Mouse (Mus musculus): Measurements from ENCODE around the gene Smad9. TPM values are rescaled to one million over a fixed set of nuclear protein-coding genes. Genes with fewer than 3 reads are reported as not detected.

The Smad9 gene
- total RNA-seq (2021), result 10 to 100 TPM in 1 of 2 experiments, 1 to 10 TPM in 1; 9.8 to 19.8 TPM
- long read RNA-seq, experiment 1, partial matches to known transcripts, result 0 of 2 reads
- long read RNA-seq, experiment 1, other reads (novel, unspliced or antisense), result 2 of 2 reads
- long read RNA-seq, experiment 2, partial matches to known transcripts, result 0 of 3 reads
- long read RNA-seq, experiment 2, other reads (novel, unspliced or antisense), result 3 of 3 reads

DNA sequence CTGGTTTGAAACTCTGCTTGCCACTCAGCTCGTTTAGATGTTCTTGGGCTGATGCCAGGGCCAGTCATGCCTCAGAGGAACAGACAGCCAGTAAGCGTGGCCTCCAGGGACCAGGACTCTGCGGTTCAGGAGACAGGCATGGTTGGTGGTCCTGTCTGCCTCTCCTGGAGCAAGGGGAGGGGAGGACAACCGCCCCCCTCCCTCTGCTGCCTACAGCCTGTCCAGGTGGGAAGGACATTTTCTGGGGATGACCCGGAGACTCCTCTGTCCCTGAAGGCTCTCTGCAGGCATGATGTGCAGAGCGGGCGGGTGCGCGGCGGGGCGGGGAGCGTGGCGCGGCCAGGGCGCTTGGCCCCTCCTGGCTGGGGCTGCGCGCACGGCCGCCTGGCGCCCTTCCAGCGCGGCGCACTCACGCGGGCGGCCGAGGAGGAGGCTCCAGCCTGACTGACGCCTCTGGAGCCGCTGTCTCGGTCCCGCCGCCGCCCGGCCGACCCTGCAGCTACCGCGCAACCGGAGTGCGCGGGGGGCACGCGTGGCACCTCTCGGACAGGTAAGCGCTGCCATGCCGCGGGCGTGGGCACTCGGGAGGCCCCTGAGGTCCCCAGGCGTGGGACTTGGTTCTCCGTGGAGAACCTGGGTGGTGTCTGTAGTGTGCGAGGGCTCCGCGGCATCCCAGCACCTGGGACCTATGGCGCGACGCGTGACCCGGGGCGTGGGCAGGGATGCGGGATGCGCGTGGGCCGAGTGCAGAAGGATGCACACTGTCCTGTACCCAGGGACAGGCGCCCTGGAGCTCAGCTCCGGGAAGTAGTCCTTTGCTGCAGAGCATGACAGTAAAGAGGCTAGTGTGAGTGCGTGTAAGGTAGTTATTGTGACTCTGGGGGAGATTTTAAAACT, at the start of gene Smad9:
Smad9 (plus strand) TSS at position 438 of the 897 bp plus-strand sequence.
- peak; percentile 77 to 87 for DNase-seq (ENCODE audit: low spot score in 2 of 2)

GRCm38 (mm10) chr3:54708972-54709371, 46.4 kb upstream of the Smad9 start:
- no peak for DNase-seq (ENCODE audit: low spot score in 2 of 2)

- DNase-seq (ENCODE audit: low spot score in 2 of 2), result no peak
Measured at GRCm38 (mm10) chr3:54714253-54714652, 41.1 kb upstream of the Smad9 start, which contains the start of gene Gm21958. TSS of gene Gm21958 (minus strand) at chr3:54714353.

GRCm38 (mm10) chr3:54715461-54715860, 39.9 kb upstream of the Smad9 start:
- no peak for DNase-seq (ENCODE audit: low spot score in 2 of 2)

DNA sequence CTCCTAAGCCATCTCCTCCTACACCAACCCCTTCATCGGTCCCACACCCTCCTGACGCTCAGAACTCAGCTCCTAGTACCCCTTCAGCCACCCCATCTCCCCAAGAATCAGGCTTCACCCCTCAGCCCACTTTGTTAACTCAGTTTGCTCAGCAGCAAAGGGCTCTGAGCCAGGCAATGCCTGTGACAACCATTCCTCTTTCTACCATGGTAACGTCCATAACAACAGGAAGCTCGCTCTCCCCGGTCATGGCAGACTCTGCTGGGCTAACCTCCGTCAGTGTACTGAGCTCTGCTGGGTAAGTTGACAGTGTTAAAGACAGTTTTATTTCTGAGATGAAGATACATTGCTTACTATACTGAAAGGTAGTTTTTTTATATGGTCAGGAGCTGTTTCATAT, 38.0 kb upstream of the Smad9 start:
- DNase-seq (ENCODE audit: low spot score in 2 of 2), result no peak

DNA sequence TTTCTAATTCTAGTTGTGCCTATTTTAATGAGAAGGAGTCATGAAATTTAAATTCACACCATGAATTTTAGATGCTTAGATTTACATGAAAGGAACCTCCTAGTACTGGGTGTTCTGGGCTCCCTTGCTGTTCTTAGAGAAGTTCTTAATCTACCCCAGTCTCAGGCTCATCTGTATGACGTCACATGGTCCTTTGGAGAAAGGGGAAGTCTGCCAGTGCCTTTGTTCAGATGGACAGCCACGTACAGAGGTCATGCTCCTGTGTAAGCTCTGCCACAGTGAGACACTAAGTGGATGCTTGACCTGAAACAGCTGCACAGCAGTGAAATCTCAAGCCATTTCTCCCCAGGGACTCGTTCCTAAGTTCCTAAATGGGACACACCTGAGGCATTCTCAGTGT, 36.4 kb upstream of the Smad9 start:
- DNase-seq (ENCODE audit: low spot score in 2 of 2), result no peak

DNA sequence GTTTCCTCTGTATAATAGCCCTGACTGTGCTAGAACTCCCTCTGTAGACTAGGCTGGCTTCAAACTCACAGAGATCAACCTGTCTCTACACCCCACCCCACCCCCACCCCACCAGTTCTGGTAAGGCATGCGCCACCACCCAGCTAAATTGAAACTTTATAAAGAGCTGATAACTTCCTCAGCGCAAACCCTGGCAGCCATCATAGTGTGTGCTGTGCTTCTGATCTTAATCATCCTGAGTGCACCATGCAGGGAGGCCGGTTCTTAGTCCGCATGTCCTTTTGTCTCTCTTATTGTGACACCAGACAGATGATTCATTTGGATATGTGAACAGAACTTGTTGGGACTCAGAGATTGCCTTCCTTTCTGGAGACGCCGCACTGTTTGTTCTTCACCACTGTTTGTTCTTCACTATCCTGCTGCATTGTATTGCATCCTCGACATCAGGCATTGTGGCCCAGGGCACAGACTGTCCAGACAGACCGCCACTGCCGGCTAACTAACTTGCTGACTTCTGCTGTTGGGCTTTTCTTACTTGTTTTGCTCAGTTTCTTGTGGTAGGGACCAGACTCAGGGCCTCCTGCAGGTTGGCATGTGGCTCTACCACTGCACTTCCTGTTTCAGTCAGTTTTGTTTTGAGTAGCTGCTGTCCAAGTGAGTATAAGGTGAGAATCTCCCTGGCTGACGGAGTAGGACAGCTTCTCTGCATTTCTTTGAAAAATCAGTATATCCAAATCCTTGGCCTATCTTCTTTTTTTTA, 31.5 kb upstream of the Smad9 start:
- DNase-seq (ENCODE audit: low spot score in 2 of 2), result no peak

- DNase-seq (ENCODE audit: low spot score in 2 of 2), result no peak
Measured at GRCm38 (mm10) chr3:54725344-54725743, 30.0 kb upstream of the Smad9 start.

- DNase-seq (ENCODE audit: low spot score in 2 of 2), result no peak
Measured at GRCm38 (mm10) chr3:54727588-54727987, 27.8 kb upstream of the Smad9 start.

GRCm38 (mm10) chr3:54728100-54728499, 27.3 kb upstream of the Smad9 start:
- no peak for DNase-seq (ENCODE audit: low spot score in 2 of 2)

- DNase-seq (ENCODE audit: low spot score in 2 of 2), result no peak
Measured at GRCm38 (mm10) chr3:54731626-54732150, 23.7 kb upstream of the Smad9 start.

DNA sequence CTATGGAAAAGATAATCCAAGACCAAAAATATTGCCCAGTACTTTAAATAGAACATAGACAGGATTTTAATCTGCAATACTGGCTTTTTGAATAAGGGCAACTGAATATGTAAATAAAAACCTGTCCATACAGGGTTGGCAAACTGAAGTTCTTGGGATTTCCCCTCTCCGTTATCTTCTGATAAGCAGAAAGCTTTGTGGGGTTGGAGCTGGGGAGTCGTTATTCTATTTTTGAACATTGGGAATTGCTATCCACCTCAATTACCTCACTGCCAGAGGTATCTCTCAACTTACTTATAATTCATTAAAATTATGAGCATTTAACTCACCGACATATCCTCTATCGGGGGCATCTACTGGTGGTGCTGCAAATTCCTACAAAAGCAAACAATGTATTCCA, 23.0 kb upstream of the Smad9 start:
- no peak for DNase-seq (ENCODE audit: low spot score in 2 of 2)

- peak; percentile 91 to 94 for DNase-seq (ENCODE audit: low spot score in 2 of 2)
Measured at GRCm38 (mm10) chr3:54734411-54735246, 20.8 kb upstream of the Smad9 start.

DNA sequence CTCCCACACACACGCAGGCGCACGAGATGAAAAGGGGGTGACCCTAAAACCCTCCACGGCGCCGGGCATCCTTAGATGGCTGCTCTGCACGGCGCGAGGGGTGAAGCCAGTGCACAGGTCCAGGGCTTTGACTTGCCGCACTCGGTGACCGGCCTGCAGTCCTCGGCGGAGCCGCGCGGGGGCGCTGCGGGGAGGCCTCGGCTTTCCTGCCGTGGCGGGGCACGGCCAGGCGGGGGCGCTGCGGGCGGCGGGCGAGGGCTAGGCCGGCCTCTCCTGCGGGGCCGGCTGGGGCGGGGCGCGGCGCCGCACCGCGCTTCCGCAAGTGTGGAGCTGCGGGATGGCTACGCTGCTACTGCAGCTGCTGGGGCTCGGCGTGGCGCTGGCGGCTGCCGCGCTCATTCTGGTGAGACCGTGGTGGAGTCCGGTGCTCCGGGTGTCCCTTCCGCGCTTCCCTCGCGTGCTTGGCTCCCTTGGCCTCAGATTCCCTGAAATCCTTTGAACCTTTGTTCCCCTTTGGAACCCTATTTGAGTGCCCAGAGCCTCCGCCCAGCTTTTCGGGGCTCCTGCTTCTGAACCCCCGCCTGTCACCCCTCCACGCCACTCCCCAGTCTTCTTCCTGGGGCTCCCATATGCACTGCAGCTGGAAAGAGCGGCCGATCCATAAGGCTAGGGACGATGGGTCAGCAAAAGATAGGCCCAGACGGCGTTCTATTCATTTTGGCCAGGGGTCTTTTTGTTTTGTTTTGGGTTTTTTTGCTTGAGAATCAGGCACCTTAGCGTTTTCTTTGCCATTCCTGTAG, 19.9 kb upstream of the Smad9 start, which contains the start of the genes Exosc8 and Alg5:
Exosc8 (minus strand) TSS at position 147 of the 800 bp plus-strand sequence.
Alg5 (plus strand) TSS at position 293 of the 800 bp plus-strand sequence.
- peak; percentile 98 to 99 for DNase-seq (ENCODE audit: low spot score in 2 of 2)

GRCm38 (mm10) chr3:54736101-54736927, 19.1 kb upstream of the Smad9 start:
- DNase-seq (ENCODE audit: low spot score in 2 of 2), result no peak

GRCm38 (mm10) chr3:54737317-54737716, 18.1 kb upstream of the Smad9 start:
- DNase-seq (ENCODE audit: low spot score in 2 of 2), result no peak

GRCm38 (mm10) chr3:54741965-54742364, 13.4 kb upstream of the Smad9 start:
- no peak for DNase-seq (ENCODE audit: low spot score in 2 of 2)

DNA sequence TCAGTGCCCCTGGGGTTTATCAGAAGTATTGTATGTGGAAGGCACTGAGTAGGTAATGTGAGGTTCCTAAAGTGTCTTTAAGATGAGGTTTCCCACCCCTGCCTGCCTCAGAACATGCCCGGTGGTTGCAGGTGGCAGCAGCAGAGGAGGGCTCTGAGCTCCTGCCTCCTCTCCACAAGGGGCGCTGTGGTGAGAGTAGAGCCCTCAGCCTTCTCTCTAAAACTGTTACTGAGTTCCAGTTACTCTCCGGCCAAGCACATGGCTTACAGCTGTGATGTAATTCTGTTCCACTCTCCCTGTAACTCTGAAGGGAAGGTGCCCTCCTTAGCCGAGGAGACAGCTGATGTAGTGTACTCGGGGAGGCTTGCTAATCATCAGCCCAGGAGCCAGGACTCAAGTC, 9.6 kb upstream of the Smad9 start:
- no peak for DNase-seq (ENCODE audit: low spot score in 2 of 2)

GRCm38 (mm10) chr3:54753411-54753810, 2.0 kb upstream of the Smad9 start:
- no peak for DNase-seq (ENCODE audit: low spot score in 2 of 2)
